Mouse (Mus musculus) neural tube, embryonic 11.5 days (tissue): ENCODE results near the gene Tst. TPM values are rescaled to one million over a fixed set of nuclear protein-coding genes. Genes with fewer than 3 reads are reported as not detected.

Experiments
- ATAC-seq: fragments of 200-750 bp; cut with Nextera tagmentation; 2 replicates; pipeline ENCODE4 v1.8.0; 2017; ENCODE audit warnings: moderate number of reproducible peaks, mild to moderate bottlenecking, moderate TSS enrichment, moderate library complexity; ENCODE audit not compliant: insufficient read depth, low FRiP score, low TSS enrichment
- DNase-seq: peaks from one replicate; pipeline ENCODE4 v3.0.0-alpha.2; 2015; ENCODE audit warnings: low spot score
- H3K27ac ChIP-seq: fragments of 300-500 bp; sonication (generic); 2 replicates; pipeline ENCODE4 v1.5.1; 2014; ENCODE audit warnings: low read depth, mild to moderate bottlenecking, low read length
- H3K27me3 ChIP-seq: fragments of 300-500 bp; sonication (generic); 2 replicates; pipeline ENCODE4 v1.6.1; 2014; ENCODE audit warnings: mild to moderate bottlenecking, low read length, mixed read lengths; ENCODE audit not compliant: control insufficient read depth, insufficient read depth
- H3K36me3 ChIP-seq: fragments of 300-500 bp; sonication (generic); 2 replicates; pipeline ENCODE4 v1.6.1; 2014; ENCODE audit warnings: mild to moderate bottlenecking, low read length, moderate library complexity, mixed read lengths; ENCODE audit not compliant: control insufficient read depth, insufficient read depth
- H3K4me1 ChIP-seq: fragments of 300-500 bp; sonication (generic); 2 replicates; pipeline ENCODE4 v1.6.1; 2014; ENCODE audit warnings: low read length, mixed read lengths; ENCODE audit not compliant: control insufficient read depth, insufficient read depth
- H3K4me2 ChIP-seq: fragments of 300-500 bp; sonication (generic); 2 replicates; pipeline ENCODE4 v1.6.1; 2014; ENCODE audit warnings: low read depth, mild to moderate bottlenecking, moderate library complexity
- H3K4me3 ChIP-seq: fragments of 300-500 bp; sonication (generic); 2 replicates; pipeline ENCODE4 v1.5.1; 2014; ENCODE audit warnings: low read depth, low read length
- H3K9ac ChIP-seq: fragments of 300-500 bp; sonication (generic); 2 replicates; pipeline ENCODE4 v1.6.1; 2014; ENCODE audit warnings: mild to moderate bottlenecking, low read length
- H3K9me3 ChIP-seq: fragments of 300-500 bp; sonication (generic); 2 replicates; pipeline ENCODE4 v1.6.1; 2016; ENCODE audit warnings: low read length; ENCODE audit not compliant: control insufficient read depth
- WGBS: fragments of 180-500 bp; shearing (Covaris S2); extraction: QIAGEN DNeasy Blood & Tissue Kit; methylation state at CpG from one replicate; pipeline ENCODE4 v1.1.7; 2014; 5-methylcytosine and 5-hydroxymethylcytosine counted together
- polyA plus RNA-seq: library from polyadenylated mRNA; unstranded; fragments of >200 nt; fragmentation: Nextera tagmentation; extraction: Ambion mirVana; gene quantifications from 2 replicates; pipeline ENCODE4 v1.2.1, GENCODE M21; 2014

Tst gene
- polyA plus RNA-seq, 1 experiment from 2014 or later, result 7.8 TPM

DNA sequence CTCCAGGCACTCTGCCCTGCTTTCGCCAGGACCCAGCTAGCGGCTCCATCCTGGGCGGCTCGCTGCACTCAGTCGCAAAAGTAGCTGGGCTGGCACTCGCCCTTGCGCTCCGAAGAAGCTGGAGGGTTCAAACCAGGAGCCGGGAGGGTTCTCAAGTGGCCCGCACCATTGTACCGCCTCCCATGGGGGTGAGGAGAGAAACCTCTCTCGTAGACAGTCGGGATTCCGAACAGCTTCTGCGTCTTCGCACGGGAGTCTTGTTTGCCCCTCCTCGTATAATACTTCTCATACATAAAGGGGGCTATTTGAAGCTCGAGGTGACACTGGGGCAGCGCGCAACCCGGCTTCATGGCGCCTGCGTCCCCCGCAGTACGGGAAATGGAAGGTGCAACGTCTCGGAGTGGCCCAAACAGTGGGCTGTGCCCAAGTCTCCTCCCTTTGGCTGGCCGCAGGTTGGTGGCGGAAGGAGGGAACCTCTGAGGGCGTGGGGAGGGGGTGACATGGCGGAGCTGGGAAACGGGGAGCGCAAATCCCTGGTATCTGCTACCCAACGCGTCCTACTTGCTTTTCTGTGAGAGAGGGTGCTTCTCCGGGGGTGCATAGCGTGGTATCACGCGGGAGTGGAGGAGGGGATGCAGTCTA lies 707 bp upstream of the Tst start, which contains the start of gene Mpst:
Mpst (plus strand) TSS at position 124 of the 642 bp plus-strand sequence.
- H3K4me1 ChIP-seq, result peaks cover 18% of the 10 kb centered on the region

GRCm38 (mm10) chr15:78405098-78405497 lies 609 bp downstream of the Tst start:
- H3K4me2 ChIP-seq, result peak overlapping the region; percentile 79
- H3K27me3 ChIP-seq, result peaks cover 22% of the 10 kb centered on the region
- H3K9me3 ChIP-seq, result no peaks in the 10 kb centered on the region
- no peak overlapping the region for H3K27ac ChIP-seq
- H3K4me1 ChIP-seq, result peaks cover 16% of the 10 kb centered on the region
- H3K4me3 ChIP-seq, result peak overlapping the region; percentile 41
- no peaks in the 10 kb centered on the region for H3K36me3 ChIP-seq
- no peak for DNase-seq
- no peak for ATAC-seq
- 55% methylated on average over 11 of the region's 11 CpGs for WGBS
- H3K9ac ChIP-seq, result peak overlapping the region; percentile 68

More for the DNA sequence above, 707 bp upstream of the Tst start, which contains the start of gene Mpst:
- Histone ChIP-seq H3K9me3 (no peaks in the 10 kb centered on the region), H3K27me3 (peaks cover 32% of the 10 kb centered on the region), H3K36me3 (no peaks in the 10 kb centered on the region), H3K9ac (peak within 1 kb of the TSS; percentile 68), H3K27ac (peak within 1 kb of the TSS; percentile 70), H3K4me3 (peak within 1 kb of the TSS; percentile 41), H3K4me2 (peak within 1 kb of the TSS; percentile 79)
- peak; percentile 80 for ATAC-seq
- peak; percentile 88 for DNase-seq
- under 1% methylated on average over 39 of the region's 40 CpGs for WGBS

GRCm38 (mm10) chr15:78403896-78404295 lies 1.8 kb downstream of the Tst start:
- no peak overlapping the region for H3K4me2 ChIP-seq

GRCm38 (mm10) chr15:78403301-78403741 lies 2.4 kb downstream of the Tst start:
- peaks cover 5% of the 10 kb centered on the region; the same call in 1 of the 2 replicates for H3K27me3 ChIP-seq
- peaks cover 10% of the 10 kb centered on the region for H3K4me1 ChIP-seq
- ATAC-seq (no peak), DNase-seq (no peak)
- 53% methylated on average over 3 of the region's 3 CpGs for WGBS
- no peak overlapping the region for H3K4me3 ChIP-seq
- no peak overlapping the region for H3K27ac ChIP-seq
- no peaks in the 10 kb centered on the region for H3K9me3 ChIP-seq
- H3K4me2 ChIP-seq, result no peak overlapping the region
- H3K9ac ChIP-seq, result no peak overlapping the region
- no peaks in the 10 kb centered on the region for H3K36me3 ChIP-seq

More at GRCm38 (mm10) chr15:78403896-78404295, 1.8 kb downstream of the Tst start:
- DNase-seq (no peak), ATAC-seq (no peak)
- Histone ChIP-seq H3K4me3 (no peak overlapping the region), H3K36me3 (no peaks in the 10 kb centered on the region), H3K9ac (no peak overlapping the region), H3K9me3 (no peaks in the 10 kb centered on the region), H3K27me3 (peaks cover 9% of the 10 kb centered on the region), H3K4me1 (peaks cover 10% of the 10 kb centered on the region), H3K27ac (no peak overlapping the region)
- 89% methylated on average over 1 of the region's 1 CpGs for WGBS

DNA sequence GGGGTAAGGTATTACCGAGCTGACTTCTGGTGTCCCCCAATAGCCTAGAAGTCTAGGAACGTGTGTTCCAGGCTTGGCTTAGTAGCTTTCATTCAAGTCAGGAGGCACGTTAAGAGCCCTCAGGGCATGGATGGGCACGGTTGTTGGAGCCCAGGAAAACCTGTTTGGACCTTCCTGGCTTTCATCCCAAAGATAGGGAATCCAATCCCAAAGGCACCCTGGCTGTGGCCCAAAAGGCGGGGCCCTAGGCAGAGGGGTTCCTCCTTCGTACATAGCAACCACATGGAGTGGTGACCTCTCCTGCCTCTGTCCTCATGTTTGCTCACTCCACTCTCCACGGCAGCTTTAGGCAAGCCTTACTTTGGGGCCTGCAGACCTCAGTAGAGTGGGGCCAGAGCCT lies 3.3 kb downstream of the Tst start:
- ATAC-seq, result no peak
- no peak overlapping the region for H3K9ac ChIP-seq
- peaks cover 10% of the 10 kb centered on the region for H3K4me1 ChIP-seq
- no peaks in the 10 kb centered on the region for H3K9me3 ChIP-seq
- H3K4me3 ChIP-seq, result no peak overlapping the region
- no peak overlapping the region for H3K27ac ChIP-seq
- 89% methylated on average over 7 of the region's 7 CpGs for WGBS
- 0 out of 2 replicates have a peak, but pooled peaks cover 2% of the 10 kb centered on the region for H3K27me3 ChIP-seq
- H3K36me3 ChIP-seq, result no peaks in the 10 kb centered on the region
- no peak for DNase-seq
- no peak overlapping the region for H3K4me2 ChIP-seq

GRCm38 (mm10) chr15:78401921-78402320 lies 3.8 kb downstream of the Tst start:
- DNase-seq (no peak), ATAC-seq (no peak)
- H3K4me2 ChIP-seq, result no peak overlapping the region
- H3K27ac ChIP-seq, result no peak overlapping the region
- H3K36me3 ChIP-seq, result no peaks in the 10 kb centered on the region
- peaks cover 6% of the 10 kb centered on the region for H3K4me1 ChIP-seq
- H3K4me3 ChIP-seq, result no peak overlapping the region
- WGBS, result 79% methylated on average over 4 of the region's 4 CpGs
- no peaks in the 10 kb centered on the region for H3K9me3 ChIP-seq
- no peak overlapping the region for H3K9ac ChIP-seq
- 0 out of 2 replicates have a peak, but pooled peaks cover 2% of the 10 kb centered on the region for H3K27me3 ChIP-seq

DNA sequence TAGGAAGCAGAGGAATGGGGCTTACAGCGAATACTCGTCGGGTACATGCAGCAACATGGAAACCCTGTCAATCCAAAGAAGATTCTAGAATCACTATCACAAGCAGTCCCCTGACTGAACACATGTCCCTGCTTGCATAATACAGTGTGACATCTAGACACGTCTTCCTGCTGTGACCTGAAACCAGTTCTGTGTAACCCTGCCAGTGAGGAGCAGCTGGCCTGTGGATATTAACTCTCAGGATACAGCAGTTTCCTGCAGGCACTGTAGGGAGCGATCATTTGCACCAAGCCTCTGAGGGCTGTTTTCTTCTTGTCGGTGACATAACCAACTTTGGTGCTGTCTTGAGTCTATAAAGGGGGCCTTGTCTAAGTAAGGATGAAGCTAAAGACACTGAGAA lies 4.4 kb downstream of the Tst start:
- Histone ChIP-seq H3K27me3 (0 out of 2 replicates have a peak, but pooled peaks cover 2% of the 10 kb centered on the region), H3K4me1 (peaks cover 5% of the 10 kb centered on the region; the same call in 1 of the 2 replicates), H3K9ac (no peak overlapping the region), H3K4me2 (no peak overlapping the region), H3K9me3 (no peaks in the 10 kb centered on the region), H3K4me3 (no peak overlapping the region), H3K36me3 (no peaks in the 10 kb centered on the region), H3K27ac (no peak overlapping the region)
- ATAC-seq, result no peak
- no peak for DNase-seq
- 76% methylated on average over 6 of the region's 6 CpGs for WGBS

GRCm38 (mm10) chr15:78395478-78395962 lies 10.2 kb downstream of the Tst start, which contains the start of gene Tex33:
Gene Tex33, minus strand, starts transcription at chr15:78395912.
- ATAC-seq (no peak), DNase-seq (no peak)
- Histone ChIP-seq H3K4me1 (no peaks in the 10 kb centered on the region), H3K4me3 (no peak within 1 kb of the TSS), H3K36me3 (no peaks in the 10 kb centered on the region), H3K9me3 (no peaks in the 10 kb centered on the region), H3K4me2 (no peak within 1 kb of the TSS), H3K9ac (no peak within 1 kb of the TSS), H3K27me3 (no peaks in the 10 kb centered on the region), H3K27ac (no peak within 1 kb of the TSS)
- whole genome bisulfite sequencing, result 85% methylated on average over 8 of the region's 8 CpGs

- Histone ChIP-seq H3K27me3 (no peaks in the 10 kb centered on the region), H3K36me3 (no peaks in the 10 kb centered on the region), H3K4me2 (no peak overlapping the region), H3K4me3 (no peak overlapping the region), H3K9ac (no peak overlapping the region), H3K4me1 (no peaks in the 10 kb centered on the region), H3K9me3 (no peaks in the 10 kb centered on the region), H3K27ac (no peak overlapping the region)
- DNase-seq (no peak), ATAC-seq (no peak)
- WGBS, result 73% methylated on average over 3 of the region's 3 CpGs
Measured at GRCm38 (mm10) chr15:78390855-78391254, 14.9 kb downstream of the Tst start.
